In the genomic region with DNA sequence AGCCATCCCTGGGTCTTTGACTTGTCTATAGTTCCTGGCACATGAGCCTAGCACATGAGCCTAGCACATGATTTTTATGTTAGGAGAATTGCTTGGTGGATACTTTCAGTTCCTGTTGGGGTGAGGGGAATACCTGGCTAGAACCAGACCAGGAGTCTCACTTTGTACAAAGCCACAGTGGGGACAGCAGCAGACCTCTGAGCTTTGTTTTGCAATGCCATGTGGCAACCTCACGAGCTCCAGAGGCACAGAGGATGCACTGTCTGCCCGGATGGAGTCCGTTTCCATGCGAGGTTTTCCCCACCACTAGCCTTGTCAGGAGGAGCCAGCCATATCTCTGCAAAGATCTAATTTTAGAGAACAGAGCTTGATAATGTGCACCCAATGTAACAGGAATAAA, we compare ENCODE assay signal across 17 mouse cellular contexts.
A peak's percentile ranks its signal among the peaks of the same experiment; 100 is the strongest.
DNase-seq lines count a peak whose midpoint lies in the region; ATAC-seq lines count a peak whose summit lies in the region.
"Had no signal": no experiment of that assay in that cellular context is flagged by ENCODE, and none has a peak within 500 bp of the region (broad histone marks: within the 10 kb centered on the region; RNA-seq: fewer than 3 reads in every experiment).

No protein-coding gene starts in this region.

- 0 out of 2 replicates have a peak, but pooled peaks have one; percentile 5 for ATAC-seq in embryonic facial prominence, embryonic 14.5 days (ENCODE audit: low read depth)
- ATAC-seq in liver, embryonic 15.5 days (ENCODE audit: insufficient read depth): peak; percentile 61
- no peak for ATAC-seq in monocyte, adult 5-6 weeks (replicated peaks; ENCODE audit: insufficient number of reproducible peaks, low FRiP score, low TSS enrichment, poor library complexity, severe bottlenecking)

- H3K9ac ChIP-seq in embryonic facial prominence, embryonic 14.5 days (ENCODE audit: low read depth, low read length): no peak overlapping the region
- H3K9ac ChIP-seq in liver, embryonic 15.5 days: no peak overlapping the region
- H3K9ac ChIP-seq: forebrain, embryonic 13.5 days; lung, embryonic 14.5 days had no signal

- WGBS in embryonic facial prominence, embryonic 14.5 days: 48% methylated on average over 4 of the region's 4 CpGs
- 46% methylated on average over 4 of the region's 4 CpGs for WGBS in liver, embryonic 15.5 days (ENCODE audit: insufficient replicate concordance)

- intact Hi-C loops in heart, postnatal 14 days (cut with DNase I): loop anchor here (10.0 kb wide), 1 partner anchor 224 kb away; the partner anchor contains the start of gene Chst2

- H3K36me3 ChIP-seq in embryonic facial prominence, embryonic 14.5 days (ENCODE audit: control insufficient read depth, insufficient read depth, low read length): no peaks in the 10 kb centered on the region
- H3K36me3 ChIP-seq in liver, embryonic 15.5 days (replicated peaks): no peaks in the 10 kb centered on the region

- peak; percentile 64 for DNase-seq in heart, adult 11 months
- DNase-seq in heart, postnatal 14 days: no peak
- peak; percentile 35 for DNase-seq in brain, adult 2 months (ENCODE audit: low read depth, low spot score)
- no peak for DNase-seq in embryonic facial prominence, embryonic 14.5 days (ENCODE audit: low spot score)
- no peak for DNase-seq in kidney, postnatal 14 days
- DNase-seq in kidney, adult 18-20 months: no peak
- DNase-seq: adrenal gland, adult 8-10 months; cerebellum, adult 18-20 months; kidney, adult 8-10 months; kidney, postnatal 4 days; layer of hippocampus, postnatal 36 days; lung, embryonic 14.5 days; midbrain, embryonic 14.5 days; thymus, adult 2 months had no signal

- no peak overlapping the region for H3K4me2 ChIP-seq in embryonic facial prominence, embryonic 14.5 days (ENCODE audit: low read depth, low read length)
- no peak overlapping the region for H3K4me2 ChIP-seq in liver, embryonic 15.5 days
- H3K4me2 ChIP-seq: forebrain, embryonic 13.5 days; lung, embryonic 14.5 days had no signal

- no peaks in the 10 kb centered on the region for H3K27me3 ChIP-seq in embryonic facial prominence, embryonic 14.5 days (replicated peaks; ENCODE audit: control insufficient read depth, insufficient read depth, low read length)
- no peaks in the 10 kb centered on the region for H3K27me3 ChIP-seq in liver, embryonic 15.5 days
- H3K27me3 ChIP-seq: forebrain, embryonic 13.5 days had no signal

- H3K9me3 ChIP-seq in embryonic facial prominence, embryonic 14.5 days (ENCODE audit: control insufficient read depth, low read length): no peaks in the 10 kb centered on the region
- no peaks in the 10 kb centered on the region for H3K9me3 ChIP-seq in liver, embryonic 15.5 days (replicated peaks)
- H3K9me3 ChIP-seq: forebrain, embryonic 13.5 days had no signal

- H3K4me1 ChIP-seq in embryonic facial prominence, embryonic 14.5 days (ENCODE audit: control insufficient read depth, insufficient read depth, low read length): peaks cover 32% of the 10 kb centered on the region
- no peaks in the 10 kb centered on the region for H3K4me1 ChIP-seq in liver, embryonic 15.5 days (replicated peaks)

- no peak overlapping the region for H3K4me3 ChIP-seq in embryonic facial prominence, embryonic 14.5 days (ENCODE audit: low read depth, low read length)
- no peak overlapping the region for H3K4me3 ChIP-seq in liver, embryonic 15.5 days (replicated peaks)
- H3K4me3 ChIP-seq: forebrain, embryonic 13.5 days had no signal

- peak overlapping the region; percentile 70 for H3K27ac ChIP-seq in embryonic facial prominence, embryonic 14.5 days (replicated peaks; ENCODE audit: low read depth, low read length)
- no peak overlapping the region for H3K27ac ChIP-seq in liver, embryonic 15.5 days (replicated peaks)

Comparison
In these comparisons a context has a peak if more than half of its experiments do, and no peak if none do; other contexts are left out.
1. DNase-seq: peak in heart, adult 11 months (single experiment) and brain, adult 2 months (single experiment); none in heart, postnatal 14 days (0 of 2), embryonic facial prominence, embryonic 14.5 days (single experiment), kidney, postnatal 14 days (single experiment) and kidney, adult 18-20 months (single experiment).